Mouse (Mus musculus) urinary bladder, postnatal 4 days (tissue): Measurements from ENCODE around the gene Dusp2.

Source experiments
- DNase-seq, 2 experiments: peaks; one replicate each; pipeline ENCODE4 v3.0.0; 2021 to 2022; ENCODE audit warnings: low spot score in 2 of 2

Gene Dusp2

DNA sequence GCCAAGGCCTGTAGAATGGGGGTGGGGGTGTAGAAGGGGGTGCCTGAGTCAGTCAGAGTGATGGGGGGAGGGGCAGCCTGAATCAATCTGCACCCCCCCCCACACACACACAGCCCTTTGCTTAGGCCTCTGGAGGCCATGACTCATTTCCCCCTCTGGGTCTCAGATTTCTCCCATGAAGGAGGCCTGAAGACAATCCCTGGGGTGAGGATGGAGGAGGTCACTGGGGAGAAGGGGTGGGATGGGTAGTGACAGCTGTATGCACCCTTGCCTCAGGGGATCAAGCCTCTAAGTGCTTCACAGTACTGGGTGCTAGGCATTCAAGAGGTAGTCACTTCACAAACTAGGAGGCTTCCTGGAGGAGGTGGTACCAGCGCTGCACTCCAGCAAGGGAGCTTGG, 12.3 kb upstream of the Dusp2 start:
- no peak for DNase-seq

DNA sequence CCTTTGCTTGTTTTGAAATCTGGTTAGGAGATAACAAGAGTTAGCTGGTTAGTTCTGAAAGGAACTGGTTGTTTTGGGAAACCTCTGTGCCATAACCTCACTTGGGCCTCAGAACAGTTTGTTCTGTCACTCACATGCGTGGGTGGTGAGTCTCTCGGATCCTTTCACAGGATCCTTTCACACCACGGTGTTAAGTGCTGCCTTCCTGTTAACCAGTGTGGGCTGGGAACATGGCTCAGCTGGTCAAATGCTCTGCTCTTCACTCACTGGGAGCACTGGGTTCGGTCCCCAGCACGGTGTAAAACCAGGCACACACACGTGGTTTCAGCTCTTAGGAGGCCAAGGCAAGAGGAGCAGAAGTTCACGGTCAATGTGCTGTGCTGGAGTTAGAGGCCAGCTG, 11.5 kb upstream of the Dusp2 start:
- DNase-seq: no peak

DNA sequence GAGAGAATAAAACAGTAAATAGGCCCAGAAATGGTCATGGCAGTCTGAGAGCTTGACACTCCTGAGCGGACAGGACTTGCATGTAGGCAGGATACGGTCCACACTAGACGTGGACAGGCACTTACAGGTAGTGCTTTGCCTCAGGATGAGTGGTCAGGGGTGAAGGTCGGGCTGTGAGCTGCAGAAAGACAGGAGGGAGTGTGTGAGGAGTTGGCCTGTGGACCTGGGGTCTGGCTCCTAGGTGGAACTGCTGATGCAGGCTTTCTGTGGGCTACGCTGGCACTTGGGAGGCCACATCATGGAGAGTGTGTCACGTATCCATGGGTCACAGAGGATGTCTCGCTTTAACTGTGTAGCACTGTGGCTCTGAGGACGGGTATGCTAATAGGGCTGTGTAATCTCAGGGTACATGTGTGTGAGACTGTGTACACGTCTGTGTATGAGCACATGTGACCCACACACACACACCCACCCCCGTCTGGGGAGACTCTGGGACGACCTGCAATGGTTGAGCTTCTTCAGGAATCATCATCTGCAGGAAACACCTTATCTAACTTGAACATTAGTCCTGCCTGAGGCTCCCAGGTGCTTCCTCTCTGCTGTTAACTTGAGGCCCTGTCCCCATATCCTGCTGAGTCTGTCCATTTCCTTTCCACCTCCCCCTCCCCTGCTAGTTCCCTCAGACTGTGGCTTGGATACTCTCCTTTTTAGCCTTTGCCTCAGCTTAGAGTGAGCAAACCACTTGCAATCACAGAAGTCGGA, 7.7 kb upstream of the Dusp2 start:
- DNase-seq: no peak

DNA sequence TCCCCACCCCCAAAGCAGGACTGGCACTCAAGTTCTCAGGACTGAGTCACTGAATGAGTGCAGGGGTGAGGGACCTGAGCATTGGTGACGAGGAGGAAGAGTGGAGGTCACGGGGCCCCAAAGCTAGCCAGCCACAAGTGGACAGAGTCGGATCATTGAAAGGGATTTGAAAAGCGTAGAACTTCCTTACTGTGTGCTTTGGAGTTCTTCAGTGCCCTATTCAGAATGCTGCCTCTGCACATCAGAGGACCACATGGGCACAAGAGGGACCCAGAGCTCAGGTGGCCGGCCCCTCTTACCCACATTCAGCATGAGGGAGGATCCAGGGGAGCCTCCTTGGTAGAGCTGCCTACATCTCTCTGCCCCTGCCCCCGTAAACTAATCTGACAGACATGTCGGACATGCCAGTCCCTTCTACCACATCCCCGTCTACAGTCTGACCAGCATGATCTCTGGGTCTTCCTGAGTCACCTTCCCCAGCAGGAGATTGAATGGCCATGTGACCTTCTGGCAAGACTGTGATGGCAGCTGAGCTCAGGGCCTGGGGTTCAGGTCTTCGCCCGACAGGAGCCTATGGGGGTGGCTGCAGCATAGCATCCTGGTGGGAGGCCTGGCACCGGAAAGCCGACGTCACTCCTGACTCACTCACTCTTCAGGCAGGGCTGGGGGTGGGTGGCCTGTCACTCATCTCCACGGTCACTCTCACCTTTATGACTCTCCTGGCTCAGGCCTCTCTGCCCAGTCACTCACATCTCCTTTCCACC, 3.0 kb upstream of the Dusp2 start:
- no peak for DNase-seq

DNA sequence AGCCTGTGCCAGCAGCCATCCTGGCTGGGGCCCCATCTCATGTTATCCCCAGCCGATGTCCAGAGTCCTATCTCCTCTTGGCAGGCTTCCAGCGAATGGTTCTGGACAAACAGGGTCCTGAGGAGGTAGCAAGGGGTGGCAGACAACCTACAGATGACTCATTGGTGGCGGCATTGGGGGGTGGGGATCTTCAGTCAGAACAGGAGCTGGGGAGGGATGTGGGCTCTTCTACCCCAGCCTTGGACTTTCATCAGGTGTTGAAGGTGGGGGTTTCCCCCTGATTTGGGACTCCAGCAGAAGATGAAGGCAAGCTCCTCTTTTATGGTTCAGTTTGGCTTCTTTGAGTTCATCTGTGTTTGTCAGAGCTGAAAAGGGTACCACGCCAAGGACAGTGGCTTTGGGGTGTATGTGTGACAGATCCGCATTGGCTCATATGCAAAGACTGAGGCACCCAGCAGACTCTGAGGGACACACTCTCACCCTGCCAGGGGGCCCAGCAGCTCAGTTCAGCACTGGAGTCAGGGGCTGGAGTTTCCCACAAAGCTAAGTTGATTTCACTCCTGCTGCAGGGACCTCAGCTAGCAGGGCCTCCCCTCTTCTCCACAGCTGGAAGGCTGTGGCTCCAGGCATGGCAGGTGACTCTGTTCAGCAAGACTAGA, 1.9 kb upstream of the Dusp2 start:
- DNase-seq: no peak

DNA sequence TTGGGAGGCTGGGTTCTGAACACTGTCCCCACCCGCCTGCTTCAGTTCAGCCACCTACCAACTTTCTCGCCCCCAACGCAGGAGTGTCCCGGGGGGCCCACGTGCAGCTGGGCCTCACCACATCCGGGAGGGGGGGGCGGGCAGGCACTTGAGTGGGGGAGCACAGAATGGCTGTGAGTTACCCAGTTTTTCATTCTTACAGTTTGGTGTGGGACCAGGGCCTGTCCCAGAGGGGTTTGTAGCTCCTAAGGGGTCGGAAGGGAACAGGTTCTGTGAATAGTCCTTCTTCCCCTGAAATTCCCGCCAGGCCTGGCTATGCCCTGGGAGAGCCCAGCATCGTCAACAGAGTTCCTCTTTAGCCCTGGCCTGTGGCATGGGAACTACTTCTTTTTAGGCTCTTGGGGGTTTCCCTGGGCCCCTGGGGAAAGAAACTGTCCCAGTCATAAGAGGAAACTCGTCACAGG, 849 bp upstream of the Dusp2 start:
- DNase-seq: no peak

DNA sequence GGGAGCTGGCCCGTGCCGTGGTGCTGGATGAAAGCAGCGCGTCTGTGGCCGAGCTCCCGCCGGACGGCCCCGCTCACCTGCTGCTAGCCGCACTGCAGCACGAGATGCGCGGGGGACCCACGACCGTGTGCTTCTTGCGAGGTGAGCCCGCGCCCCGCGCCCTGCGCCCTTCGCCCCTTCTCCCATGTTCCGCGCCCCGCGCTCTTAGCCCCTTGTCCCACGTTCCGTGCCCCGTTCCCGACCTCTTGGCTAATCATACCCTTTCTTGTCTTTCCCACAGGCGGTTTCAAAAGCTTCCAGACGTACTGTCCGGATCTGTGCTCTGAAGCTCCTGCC, 506 bp downstream of the Dusp2 start:
- no peak for DNase-seq

DNA sequence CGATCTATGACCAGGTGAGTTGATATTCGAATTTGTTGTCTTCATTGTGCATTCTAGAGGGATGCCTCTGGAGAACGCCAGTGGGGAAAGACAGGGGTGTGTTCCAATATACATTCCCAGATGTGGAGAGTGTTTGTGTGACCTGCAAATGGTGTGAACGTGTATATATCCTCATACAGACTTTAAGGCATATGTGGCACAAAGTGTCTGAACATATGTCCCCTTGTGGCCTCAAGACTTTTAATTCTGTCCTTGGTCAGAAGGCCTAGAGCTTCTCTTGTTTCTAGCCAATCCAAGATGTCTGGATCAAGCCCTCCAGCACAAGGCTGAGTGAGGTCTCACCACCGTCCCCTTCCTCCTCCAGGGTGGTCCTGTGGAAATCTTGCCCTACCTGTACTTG, 926 bp downstream of the Dusp2 start:
- DNase-seq: no peak

DNA sequence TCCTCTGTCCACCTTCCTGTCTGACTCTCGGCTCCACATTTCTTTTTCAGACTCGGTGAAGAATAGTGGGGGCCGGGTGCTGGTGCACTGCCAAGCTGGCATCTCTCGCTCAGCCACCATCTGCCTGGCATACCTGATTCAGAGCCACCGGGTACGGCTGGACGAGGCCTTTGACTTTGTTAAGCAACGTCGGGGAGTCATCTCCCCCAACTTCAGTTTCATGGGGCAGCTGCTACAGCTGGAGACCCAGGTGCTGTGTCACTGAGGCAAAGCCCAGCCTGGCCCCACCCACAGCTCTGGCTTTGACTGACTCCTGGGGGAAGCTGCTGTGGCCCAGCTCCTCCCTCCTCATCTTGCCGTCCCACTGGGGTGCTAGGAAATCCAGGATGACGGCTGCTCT, 1.6 kb downstream of the Dusp2 start:
- DNase-seq: no peak

DNA sequence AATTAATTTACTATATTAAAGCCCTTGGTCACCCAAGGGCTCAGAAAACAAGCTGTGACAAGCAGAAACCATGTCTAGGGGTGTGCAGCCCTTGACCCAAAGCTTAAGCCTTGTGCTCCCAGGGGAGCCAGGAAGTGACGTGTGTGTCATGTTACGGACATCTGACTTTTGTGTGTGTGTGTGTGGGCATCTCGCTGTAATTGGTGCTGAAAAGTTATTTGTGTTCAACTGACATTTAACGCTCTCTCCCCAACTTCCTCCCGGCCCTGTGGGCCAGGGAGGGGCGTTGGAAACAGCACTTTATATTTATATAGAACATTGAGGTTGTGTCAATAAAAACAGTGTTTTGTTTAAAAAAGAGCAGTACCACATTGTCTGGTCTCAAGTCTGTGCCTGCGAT, 2.1 kb downstream of the Dusp2 start:
- no peak for DNase-seq

DNA sequence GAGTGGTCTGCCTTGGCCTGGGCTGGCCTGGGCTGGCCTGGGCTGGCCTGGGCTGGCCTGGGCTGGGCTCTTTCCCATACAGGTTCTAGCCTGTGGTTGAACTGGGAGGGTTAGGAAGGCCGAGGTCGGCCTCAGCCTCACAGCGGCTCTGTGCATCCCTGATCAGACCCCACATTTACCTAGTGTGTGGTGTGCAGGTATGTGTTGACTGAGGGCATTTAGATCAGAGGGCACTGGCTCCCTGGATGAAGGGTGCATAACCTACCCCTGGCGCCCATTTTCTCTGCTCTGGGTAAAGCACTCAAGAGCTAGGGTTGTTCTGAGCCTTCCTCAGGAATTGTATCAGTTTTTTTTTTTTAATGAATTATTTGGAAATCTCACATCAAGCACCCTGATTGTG, 2.5 kb downstream of the Dusp2 start, which contains the start of gene Astl:
Gene Astl (plus strand): TSS at position 224 of the 400 bp plus-strand sequence.
- no peak for DNase-seq

DNA sequence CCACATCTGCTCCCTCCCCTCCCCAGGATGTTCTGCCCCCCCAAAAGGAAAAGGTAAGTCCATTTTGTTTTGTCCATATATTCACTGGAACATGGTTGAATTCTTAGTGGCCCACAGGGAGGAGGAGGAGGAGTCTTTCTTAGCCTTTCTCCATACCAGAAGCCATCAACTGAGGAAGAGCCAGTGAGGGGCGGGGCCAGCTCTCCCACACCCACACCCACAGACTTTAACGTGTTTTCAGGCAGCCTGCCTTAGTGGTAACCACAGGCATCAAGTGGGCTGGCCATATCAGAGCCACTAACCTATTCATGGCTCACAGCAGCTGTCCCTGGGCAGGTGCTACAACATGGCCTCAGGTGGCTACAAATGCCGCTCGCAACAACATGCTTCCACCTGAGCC, 2.9 kb downstream of the Dusp2 start:
- DNase-seq: no peak

DNA sequence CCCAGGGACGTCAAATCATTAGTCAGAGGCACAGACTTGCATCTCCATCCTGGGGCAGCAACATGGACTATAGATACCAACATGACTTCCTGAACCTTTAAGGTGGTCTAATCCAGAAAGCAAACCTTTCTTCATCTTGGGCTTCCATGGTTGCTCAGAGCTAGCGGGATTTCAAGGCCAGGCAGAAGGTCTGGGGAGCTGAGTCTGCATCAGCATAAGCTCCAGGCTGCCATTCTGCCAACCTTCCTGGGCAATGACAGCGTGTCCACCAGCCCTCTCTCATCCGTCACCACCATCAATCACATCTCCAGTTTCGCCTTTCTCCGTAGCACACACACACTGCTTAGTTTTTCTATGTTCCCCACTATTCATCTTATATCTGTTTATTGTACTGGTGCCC, 3.3 kb downstream of the Dusp2 start:
- DNase-seq: no peak

DNA sequence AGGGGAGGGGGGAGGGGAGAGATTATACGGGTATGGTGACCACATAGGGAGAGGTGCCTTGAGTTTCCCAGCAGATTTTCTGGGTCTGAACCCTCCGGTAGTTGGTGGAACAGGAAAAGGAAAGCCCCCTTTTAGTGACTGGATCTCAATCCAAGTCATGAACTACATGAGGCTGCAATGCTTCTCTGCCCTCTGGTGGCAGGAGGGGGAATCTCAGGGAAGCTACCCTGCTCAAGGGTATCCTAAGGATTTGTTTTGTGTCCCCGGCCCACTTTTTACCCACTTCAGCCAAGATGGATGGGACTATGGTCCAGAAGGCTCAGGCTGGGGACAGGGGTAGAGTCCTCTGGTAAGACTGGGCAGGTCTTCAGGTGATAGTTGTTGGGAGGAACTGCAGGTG, 5.2 kb downstream of the Dusp2 start:
- DNase-seq: no peak

DNA sequence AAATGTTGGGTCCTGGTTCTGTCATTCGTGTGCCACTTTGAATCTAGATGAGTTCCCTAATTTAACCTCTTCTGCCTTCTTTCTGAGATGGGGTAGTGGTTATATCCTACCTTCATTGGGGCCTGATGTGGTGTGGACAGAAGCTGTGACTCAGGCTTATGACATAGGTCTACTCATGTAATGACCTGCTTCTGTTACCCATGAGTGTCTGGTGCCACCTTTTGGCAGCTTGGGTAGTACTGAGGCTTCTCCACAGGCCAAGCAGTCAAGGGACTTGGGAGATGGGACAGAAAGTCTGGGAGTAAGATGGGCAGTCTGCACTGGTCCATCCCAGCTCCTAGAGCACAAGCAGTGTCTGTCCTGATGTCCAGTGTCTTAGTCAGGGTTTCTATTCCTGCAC, 10.4 kb downstream of the Dusp2 start:
- DNase-seq: no peak

DNA sequence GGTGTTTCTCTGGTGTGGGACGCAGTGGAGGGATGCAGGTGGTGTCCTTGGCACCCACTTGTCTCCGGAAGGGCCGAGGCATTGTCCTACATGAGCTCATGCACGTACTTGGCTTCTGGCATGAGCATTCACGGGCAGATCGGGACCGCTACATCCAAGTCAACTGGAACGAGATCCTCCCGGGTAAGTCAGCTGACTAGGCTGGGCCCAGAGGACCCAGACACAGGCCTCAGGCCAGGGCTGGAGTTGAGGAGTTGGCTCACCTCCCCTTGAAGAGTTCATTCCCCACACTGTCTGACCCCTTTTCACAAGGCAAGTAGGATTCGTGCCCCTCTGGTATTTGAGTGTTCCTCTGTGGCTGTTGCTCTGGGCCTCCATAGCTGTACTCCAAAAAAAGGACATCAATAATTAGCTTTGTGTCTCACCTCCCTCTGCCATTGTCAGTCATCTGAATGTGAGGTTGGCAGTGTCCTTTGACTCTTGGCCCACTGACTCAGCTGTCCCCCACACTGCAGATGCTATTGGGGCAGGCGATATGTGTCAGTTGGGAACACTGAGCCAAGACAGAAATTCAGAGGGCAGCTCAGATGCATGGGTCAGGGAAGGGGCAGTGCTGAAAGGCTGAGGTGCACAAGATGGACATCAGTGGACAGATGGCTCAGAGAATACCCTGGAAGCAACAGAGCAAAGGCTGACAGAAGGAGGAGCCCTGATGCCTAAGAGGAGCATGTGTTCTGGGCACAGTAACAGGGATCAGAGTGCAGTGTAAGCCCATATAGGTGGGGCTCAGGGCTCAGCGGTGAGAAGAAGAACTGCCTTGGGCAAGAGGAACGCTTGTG, 11.4 kb downstream of the Dusp2 start:
- DNase-seq: no peak

DNA sequence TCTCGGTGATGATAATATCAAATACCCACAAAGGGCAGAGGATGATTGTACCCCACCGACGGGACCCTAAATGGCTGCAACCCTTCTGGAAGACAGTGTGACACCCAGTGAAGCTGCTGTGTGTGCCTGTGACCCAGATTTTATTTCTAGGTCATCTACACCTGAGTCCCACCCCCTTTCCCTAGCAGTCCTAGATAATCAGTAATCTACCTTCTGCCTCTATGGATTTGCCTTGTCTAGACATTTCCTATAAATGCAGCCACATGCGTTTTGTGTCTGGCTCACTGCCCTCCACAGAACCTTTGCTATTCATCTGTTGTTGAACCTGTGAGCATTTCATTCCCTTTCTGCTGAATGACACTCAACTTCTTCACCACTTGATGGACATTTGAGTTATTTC, 17.9 kb downstream of the Dusp2 start:
- DNase-seq: no peak

DNA sequence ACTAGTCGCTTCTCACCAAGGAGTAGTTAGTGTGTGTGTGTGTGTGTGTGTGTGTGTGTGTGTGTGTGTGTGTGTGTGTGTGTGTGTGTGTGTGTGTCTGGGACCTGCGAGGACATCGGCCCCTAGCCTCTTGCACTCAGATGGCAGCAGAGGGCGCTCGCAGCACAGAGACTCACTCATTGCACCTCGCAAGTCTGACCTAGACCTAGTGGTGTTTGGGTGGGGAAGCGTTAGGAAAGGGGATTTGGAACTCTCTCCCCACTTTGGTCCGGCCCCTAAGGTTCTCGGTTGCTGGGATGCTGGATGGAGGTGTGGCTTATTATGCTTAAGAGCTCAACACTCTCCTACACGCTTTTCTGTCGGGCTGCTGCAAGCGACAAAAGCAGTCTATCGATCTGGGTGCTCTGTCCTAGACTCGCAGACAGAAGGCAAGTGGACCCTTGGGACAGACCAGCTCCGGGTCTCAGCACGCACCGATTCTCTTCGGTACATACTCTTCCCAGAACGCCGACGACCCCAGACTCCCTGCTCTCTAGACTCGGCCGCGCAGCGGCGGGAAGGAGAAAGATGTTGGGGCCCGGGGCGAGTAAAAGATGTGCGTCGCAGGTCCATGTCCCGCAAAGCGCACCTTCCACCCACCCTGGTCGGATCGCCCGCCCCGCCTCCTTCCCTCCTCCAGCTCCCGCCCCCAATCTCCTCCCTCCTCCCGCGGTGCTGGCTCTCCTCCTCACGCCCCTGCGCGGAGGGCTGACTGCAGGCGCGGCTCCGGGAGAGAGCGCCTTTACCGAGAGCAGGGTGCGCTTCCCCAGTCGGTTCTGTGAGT, 26.7 kb downstream of the Dusp2 start, which contains the start of gene Adra2b:
Gene Adra2b (plus strand): TSS at position 750 of the 823 bp plus-strand sequence.
- DNase-seq: peak; percentile 69 to 84

DNA sequence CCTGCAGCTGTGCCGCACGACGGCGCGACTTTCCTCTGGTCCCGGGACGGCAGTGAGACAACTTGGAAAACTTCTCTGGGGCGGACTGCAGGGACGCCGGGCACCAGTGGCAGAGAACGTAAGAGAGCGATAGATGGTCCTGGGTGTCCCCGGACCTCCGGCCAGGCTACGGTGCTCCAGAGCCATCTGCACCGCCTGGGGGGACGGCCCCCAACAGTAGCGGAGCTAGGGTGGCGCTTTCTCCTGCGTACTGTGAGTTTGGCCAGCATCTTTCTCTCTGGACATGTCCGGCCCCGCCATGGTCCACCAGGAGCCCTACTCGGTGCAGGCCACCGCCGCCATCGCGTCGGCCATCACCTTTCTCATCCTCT, 27.3 kb downstream of the Dusp2 start:
- no peak for DNase-seq

DNA sequence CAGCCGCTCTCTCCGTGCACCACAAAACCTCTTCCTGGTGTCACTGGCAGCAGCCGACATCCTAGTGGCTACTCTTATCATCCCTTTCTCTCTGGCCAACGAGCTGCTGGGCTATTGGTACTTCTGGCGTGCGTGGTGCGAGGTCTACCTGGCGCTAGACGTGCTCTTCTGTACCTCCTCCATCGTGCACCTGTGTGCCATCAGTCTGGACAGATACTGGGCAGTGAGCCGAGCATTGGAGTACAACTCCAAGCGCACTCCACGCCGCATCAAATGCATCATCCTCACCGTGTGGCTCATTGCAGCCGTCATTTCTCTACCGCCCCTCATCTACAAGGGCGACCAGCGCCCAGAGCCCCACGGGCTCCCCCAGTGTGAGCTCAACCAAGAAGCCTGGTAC, 27.7 kb downstream of the Dusp2 start:
- no peak for DNase-seq

DNA sequence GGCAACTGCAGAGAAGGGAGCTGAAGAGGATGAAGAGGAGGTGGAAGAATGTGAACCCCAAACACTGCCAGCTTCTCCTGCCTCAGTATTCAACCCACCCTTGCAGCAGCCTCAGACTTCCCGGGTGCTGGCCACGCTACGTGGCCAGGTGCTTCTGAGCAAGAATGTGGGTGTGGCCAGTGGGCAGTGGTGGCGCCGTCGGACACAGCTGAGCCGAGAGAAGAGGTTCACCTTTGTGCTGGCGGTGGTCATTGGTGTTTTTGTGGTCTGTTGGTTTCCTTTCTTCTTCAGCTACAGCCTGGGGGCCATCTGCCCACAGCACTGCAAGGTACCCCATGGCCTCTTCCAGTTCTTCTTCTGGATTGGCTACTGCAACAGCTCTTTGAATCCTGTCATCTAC, 28.5 kb downstream of the Dusp2 start:
- DNase-seq: no peak
